Mouse (Mus musculus) cerebellum, postnatal 36 days (tissue): Measurements from ENCODE around the gene Chd9.

ENCODE experiments used
- DNase-seq, 2 experiments: peaks; one replicate each; pipeline ENCODE4 v3.0.0; 2021 to 2022; ENCODE audit warnings: mixed read lengths in 2 of 2

Chd9 gene

DNA sequence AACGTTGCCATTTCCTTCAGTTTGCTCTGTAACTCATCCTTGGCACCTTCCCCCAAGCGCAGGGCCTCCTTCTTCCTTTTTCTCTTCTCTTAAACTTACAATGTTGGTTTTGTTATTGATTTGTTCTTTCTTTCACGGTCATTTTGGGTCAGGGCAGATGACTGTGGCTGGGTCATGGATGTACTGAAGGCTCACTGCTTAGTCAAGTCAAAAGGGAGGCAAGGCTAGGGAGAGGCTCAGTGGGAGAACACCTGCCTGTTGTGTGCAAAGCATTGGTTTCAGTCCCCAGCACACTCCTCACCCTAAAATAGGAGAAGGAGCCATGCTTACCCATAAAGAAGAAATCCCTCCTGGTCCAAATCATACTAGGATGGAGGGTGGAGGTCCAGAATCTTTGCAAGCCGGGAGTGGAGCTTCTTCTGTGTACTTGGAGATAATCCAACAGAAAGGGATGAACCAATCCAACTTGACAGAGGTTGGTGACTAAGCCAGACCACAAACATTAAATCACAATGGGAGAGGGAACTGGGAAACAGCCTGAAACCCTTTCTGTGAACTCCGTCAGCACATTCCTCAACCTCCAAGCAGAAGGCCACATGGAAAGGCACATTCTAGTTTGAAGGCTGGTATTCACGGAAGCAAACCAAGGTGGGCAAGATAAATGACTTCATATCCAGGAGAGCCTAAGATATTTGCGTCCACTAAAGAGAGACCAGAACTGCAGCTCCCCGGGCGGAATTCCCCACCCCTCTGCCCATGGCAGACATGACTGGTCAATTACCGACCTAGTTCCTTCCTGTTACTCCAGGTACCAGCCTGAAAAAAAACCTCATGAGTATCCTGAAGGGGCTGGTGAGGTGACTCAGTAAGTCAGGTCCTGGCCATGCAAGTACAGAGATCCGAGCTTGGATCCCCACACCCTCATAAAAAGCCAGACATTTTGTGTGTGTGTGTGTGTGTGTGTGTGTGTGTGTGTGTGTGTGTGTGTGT, 11.9 kb downstream of the Chd9 start:
- no peak for DNase-seq

DNA sequence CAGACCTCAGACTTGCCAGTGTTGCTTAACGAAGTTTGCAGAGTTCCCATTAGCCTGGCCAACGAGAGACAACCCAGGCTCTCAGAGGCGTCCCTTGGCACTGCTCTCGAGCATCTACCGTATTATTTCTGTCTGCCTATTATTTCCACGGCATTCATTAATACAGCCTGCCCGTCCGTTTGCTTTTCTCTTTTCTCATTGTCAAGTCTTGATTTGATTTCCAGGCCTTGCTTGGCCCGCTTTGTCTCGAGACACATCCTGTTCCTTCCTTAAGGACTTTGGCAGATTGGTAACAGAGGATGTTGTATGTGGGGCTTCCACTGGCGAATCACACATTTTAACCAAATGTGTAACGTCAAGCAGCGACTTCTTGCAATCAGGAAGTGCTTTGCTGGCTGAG, 13.2 kb downstream of the Chd9 start:
- DNase-seq = no peak

DNA sequence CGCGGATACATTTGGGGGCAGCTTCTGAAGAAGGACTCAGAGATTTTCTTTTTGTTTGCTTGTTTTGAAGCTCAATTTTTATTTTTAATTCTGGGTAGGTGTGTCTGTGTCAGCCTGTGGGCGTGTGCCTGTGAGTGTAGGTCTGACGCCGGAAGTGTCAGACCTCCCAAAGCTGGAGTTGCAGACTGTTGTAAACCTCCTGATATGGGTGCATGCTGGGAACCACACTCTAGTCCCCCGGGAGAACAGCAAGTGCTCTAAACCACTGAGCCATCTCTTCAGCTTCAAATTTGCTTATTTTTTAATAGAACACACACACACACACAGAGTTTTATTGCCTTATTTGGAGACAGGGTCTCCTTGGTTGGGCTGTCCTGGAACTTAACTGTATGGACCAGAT, 15.0 kb downstream of the Chd9 start:
- DNase-seq = no peak

DNA sequence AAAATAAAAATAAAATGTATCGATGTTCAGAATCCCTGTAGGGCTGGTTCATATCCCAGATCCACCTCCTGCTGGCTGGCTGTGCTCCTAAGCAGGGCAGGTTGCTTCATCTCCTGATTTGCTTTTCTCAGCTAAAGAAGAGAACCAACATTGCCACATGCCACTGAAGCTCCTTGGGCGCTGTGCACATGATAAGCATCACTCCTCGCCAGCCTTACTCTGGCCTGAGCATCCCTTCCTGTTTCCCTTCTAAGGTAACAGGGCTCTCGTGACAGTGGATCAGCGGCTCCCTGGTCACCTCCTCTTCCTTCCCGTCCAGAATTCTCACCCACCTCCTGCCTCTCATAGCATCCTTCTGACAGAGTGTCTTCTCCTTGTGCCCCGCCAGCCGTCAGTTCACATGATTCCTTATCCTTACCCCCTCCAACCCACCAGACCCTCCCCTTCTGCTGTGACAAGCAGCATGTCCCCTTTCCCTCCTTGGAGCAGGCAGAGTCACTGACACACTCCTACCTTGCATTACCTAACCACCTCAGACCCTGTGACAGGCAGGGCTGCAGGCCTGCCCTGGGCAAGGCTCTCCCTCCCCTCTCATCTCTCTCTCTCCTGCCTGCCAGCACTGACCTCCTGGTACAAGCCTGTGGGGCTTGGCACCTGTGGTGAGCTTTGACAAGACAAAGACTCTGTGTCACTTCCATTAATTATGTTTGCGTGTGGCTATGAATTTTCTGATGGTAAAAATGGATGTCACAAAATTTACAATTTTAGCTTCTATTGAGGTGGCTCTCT, 16.2 kb downstream of the Chd9 start:
- peak; percentile 31 to 35 for DNase-seq

DNA sequence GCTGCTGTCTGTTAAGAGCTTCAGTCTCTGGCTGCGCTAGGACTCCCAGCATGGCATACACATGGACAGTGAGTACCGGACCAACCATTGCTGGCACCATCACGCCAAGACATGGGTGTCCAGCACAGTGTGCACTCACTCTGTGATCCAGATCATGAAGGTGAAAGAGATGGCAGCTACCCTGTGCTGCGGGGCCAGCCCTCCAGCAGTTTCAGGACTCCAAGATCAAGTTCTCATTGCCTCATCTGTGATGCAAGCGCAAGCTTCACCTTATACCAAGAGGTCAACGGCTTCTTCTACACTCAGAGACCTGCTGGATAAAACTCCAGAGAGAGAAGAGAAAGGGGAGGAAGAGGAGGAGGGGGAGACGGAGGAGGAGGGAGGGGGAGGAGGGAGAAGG, 19.8 kb downstream of the Chd9 start:
- no peak for DNase-seq

DNA sequence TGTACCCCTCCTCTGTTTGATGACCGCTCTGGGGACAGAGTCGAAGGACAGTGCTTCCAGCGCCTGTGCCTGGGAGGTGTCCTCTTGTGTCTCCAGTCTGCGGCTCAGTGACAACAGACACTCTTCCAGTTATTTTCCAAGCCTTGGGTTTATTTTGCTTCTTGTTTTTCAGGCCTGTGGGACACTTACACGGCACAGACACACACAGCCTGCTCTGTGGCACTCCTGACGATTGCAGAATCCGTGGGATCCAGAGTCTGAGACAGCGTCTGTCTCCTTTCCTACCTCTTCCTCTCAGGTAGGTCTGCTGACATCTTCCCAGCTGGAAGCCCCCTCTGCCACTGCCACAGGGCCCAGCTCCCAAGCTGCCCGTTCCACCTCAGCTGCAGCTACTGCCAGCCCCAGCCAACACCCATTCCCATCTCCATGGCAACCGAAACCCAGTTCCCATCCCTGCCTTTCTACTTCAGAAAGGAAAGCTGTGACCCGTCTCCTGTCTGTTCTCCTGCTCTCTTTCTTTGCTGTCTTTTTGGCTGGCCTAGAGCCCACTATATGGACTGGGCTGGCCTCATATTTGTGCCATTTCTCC, 21.4 kb downstream of the Chd9 start:
- no peak for DNase-seq

DNA sequence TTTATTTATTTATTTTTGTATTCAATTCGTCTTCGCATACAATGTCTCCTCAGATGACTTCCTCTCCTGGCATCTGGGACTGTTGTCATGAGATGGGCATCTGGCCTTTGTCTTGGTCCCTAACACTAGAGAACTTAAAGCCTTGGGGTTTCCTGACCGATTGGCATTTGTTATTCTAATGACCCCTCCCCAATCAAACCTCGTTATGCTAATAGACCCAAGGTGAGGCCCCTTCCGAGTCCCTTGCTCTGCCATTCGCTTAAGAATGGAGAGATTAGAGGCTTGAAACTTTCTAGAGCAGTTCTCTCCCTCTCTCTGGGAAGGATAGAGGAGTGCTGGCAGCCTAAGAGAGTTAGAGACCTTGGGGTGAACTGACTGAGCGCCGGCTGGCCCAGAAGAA, 23.4 kb downstream of the Chd9 start:
- DNase-seq = no peak

DNA sequence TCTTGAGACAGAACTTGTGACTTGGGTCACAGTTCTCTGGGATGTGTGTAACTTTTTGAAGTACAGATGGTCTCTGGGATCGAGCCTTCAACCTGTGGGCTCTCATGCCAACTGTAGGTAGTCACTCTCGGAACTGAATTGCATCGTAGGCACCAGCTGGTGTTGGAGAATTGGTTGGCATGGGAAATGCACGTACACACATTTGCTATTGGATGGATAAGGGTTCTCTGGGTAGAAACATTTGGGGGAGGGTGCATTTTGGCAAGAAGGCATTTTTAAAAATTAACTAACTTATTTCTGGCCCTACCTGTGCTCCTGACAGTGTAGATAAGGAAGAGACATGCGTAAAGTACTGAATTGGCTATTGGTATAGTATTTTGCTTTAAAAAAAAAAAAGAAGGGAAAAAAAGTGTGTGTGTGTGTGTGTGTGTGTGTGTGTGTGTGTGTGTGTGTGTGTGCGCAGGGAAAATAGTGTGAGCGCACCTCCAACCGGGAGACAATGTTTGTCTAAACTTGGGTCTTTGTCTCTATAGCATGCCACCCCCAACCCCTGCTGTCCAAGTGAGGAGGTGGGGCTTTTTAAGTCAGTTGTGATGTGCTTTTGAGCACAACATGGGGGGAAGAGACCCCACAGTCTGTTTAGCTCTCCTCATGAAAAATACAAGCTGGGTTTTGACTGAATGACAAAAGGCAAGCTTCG, 26.0 kb downstream of the Chd9 start:
- DNase-seq = no peak

DNA sequence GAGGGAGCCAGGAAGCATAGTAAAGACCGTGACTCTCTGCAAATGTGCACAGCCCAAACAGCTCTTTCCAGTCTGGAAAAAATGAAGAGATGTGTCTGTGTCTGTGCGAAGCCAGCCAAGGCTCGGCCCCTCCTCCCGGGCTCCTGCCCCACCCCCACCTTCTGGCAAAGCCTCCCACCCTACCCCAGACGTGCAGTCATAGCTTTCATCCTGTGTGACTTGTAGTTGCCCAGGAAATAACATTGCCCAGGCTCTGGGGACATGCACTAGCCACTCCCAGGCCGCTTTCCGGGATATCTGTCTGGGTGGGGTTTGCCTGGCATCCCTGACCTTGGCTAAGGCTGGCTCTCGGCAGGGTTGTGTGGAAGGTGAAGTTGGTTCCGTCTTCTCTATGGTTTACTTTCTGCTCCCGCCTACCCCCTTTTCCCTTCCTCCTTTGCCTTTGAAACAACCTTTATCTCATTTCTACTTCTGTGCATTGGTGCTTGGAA, 26.6 kb downstream of the Chd9 start:
- DNase-seq = no peak

DNA sequence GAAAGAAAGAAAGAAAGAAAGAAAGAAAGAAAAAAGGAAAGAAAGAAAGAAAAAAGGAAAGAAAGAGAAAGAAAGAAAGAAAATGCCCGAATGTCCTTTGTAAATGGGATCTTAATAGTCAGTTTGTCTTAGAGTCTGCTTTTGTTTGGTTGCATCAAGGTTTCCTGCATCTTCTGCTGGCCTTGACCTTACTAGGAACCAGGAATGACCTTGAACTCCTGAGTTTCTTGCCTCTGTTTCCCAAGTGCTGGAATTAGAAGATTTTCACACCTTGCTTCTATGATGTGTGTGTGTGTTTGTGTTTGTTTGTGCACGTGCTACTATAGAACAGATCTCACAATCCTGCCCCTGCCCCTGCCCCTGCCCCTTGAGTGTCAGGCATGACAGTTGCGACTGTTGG, 28.0 kb downstream of the Chd9 start:
- DNase-seq = no peak

DNA sequence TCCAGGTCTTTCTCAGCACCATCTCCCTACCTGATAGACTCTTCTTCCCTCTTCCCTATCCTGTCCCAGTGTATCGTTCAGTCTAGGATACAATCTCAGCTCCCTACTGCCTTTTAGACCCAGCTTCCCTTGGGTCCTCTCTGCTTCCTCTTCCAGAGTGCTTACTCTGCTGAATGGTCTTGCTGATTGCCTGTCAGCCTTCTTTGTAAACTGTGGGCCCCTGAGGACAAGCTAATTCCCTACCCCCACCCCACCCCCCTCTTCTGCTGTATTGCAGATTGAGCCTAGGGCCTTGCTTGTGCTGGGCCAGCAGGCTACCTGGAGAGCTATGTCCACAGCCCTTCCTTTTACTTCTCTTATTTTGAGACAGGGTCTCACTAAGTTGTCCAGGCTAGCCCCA, 28.8 kb downstream of the Chd9 start:
- DNase-seq = no peak

DNA sequence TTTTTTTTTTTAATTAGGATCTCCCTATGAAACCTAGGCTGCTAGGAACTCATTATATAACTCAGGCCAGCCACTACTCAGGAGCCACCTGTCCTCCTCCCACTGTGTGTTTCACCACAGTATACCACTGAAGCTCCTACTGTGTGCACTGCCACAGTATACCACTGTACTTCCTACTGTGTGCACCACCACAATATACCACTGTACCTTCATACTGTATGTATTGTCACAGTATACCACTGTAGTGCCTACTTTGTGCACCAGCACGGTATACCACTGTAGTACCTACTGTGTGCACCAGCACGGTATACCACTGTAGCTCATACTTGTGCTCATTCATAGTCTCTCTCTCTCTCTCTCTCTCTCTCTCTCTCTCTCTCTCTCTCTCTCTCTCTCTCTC, 29.9 kb downstream of the Chd9 start:
- no peak for DNase-seq

DNA sequence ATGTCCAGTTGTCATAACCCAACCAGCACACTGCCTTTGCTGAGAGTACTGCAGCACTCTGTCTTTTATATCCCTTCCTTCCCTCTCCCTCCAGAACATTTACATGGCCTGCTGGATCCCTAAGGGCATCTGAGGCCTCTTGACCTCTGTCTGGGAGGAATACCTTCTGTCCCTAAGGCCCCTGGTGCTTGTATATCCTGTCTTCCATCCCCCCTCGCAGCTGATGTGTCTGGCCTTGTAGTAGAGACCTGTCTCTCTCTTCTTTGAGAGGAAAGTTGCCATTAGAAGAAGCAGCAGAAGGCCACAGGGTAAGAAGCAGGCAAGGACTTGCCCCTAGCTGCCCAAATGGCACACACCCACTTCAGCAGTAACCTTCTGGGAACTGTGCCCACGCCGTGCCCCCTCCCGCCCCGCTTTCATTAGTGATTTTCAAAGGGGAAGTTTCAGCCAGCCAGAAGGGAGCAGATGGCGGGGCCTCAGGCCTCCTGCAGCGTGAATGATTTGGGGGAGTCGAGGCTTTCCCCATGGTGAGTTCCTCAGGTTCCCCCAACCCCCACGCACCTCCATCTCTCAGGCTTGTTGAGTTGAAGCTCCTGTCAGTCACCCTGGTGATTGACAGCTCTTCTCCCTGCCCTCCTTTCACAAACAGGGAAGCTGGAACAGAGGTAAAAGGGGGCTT, 33.3 kb downstream of the Chd9 start:
- DNase-seq = peak; percentile 58 to 69

DNA sequence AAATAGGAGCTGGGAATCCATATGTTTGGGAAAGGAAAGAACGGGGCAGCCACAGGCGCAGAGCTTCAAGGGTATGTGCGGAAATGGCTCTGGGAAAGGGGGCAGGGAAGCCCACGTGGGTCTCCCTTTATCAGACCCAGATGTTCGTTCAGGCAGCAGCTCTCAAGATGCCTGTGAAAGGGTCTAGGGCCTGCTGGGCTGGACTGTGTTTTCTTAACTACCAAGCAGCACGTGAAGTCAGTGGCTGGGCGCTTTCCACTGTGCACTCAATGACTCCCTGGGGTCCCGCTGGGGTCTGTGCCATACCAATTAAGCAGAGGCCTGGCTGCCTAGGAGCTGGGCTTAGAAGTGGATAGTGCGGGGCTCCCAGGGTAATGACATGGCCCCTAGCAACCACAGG, 33.9 kb downstream of the Chd9 start:
- peak in 1 of 2 experiments; percentile 28 for DNase-seq

DNA sequence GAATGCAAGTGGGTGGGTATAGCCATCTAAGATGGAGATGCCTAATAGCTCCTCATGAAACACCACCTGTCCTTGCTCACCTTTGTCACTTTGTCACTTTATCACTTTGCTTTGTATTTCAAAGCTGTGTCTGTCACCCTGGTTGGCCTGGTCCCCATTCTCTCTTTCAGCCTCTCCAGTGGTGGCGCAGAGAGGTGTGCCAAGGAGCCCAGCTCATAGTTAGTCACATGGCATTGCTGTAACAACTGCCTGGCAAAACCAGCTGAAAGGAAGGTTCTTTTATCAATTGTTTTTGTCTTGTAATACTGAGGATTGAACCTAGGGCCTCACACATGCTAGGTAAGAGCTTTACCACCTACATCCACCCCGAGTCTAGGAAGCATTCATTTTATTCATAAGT, 38.9 kb downstream of the Chd9 start:
- no peak for DNase-seq

DNA sequence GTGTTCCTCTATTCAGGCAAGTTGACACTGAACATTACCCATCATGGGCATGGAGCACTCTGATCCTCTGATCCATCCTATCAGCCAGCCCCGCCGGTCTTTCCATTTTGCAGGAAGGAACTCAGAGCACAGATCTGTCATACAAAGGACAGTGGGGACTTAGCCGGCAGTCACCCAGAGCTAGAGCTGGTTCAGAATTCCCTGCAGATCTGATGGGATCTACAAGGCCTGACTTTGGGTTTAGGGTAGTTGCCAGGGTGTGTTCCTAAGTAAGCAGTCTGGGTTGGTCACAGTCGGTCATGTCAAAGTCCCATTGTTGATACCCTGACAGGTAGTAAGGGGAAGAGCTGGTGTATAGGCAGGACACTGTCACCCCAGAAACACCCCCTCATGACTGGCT, 39.8 kb downstream of the Chd9 start:
- no peak for DNase-seq

DNA sequence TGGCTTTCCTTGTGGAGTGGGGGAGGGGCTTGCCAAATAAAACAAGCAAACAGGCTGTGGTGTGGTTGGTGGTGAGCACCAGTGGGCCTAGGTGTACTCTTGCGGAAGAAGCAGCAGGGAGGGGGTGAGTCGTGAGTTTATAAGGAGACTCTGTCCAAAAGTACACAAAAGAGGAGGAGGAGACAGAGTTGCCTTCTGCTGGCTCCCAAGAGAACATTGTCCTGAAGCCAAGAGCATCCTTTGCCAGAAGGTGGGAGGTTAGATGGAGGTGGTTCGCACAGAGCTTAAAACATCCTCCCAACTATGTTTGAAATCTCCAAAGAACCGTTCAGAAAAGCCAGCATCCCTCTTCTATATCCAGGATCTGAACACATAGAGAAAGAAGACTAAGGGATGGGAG, 40.2 kb downstream of the Chd9 start:
- DNase-seq = no peak

DNA sequence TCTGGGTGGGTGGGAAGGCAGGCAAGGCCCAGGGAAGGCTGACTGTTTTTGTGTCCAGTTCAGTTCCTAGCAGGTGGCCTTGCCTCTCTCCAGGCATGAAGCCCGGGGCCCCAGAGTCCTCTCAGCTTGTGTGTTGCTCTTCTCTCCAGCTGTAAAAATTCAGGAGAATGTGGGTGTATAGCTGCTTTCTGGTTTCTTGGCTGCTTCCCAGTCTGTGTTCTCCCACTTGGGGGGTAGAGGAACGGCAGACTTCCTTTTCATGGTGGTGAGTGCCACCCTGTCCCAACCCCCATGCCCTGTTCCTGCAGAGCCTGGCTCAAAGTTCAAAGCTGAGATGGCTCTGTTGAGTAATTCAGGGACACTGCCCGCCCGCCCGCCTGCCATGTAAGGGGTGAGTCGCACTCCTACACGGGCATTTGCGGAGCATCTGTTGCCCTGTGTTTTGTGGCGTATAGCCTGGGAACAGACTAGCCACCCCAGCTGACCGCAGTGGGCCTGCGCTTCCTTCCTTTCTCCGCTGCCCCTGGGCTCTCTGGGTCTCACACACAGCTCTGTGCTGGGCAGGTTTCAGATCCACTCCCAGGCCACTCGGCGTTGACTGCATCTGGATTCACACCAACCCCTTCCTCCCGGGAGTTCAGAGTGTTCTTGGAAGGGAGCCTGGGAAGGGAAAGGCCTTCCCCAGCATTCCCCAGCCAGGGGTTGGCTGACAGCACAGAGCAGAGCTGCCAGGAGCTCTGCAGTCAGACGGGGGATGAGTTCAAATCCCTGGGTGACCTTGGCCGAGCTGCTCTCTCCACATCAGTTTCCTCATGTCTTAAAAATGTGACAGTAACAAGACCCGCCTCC, 41.1 kb downstream of the Chd9 start:
- peak; percentile 22 to 26 for DNase-seq

DNA sequence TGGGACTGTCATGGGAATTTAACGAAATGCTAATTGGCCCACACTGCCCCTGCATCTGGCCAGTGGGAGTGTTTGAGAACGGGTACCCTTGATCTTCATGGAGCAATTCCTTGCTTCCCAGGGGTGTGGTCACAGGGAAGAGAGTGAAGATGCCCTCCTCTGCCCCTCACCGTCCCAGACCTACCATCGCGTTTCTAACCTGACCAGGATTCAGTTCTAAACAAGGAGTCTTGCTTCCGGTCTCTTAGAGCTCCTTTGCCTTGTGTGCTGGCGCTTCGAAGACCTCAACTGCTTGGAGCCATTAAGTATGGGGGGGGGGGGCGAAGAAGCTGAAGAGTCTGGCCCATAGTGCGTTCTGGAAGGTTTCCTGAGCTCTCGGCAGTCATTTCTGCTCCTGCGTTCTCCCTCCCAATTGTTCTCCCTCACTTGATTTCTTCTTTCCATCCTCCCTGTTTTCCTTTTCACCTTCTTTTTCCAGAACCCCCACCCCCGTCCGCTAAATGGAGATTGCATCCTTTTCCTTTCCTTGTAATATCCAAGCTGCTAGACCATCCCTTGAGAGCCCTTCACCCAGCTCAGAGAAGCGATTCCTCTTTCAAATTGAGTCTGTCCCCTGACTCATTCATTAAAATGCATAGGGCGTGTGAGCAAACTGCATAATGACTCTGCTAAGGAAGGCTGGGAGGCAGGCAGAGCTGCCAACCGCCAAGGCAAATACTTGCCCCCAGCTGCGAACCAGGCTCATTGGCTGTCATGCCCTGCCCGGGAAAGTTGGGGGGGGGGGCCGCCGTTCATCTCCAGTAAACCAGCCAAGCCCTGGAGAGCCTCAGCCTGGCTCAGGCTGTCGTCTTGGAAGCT, 42.0 kb downstream of the Chd9 start:
- DNase-seq = peak in 1 of 2 experiments; percentile 42
